Mouse (Mus musculus) testis, adult 2 months (tissue): ENCODE measurements at regions not wholly inside any gene's neighbourhood (a gene's known extent, or its start where the extent isn't known, plus 50 kb on each side); places are given as distances from the start of the nearest gene placed in this dataset.

ENCODE experiments used
- CTCF ChIP-seq: fragments of 200-500 bp; IDR thresholded peaks from 2 replicates; pipeline ENCODE4 v1.5.1; 2012; ENCODE audit warnings: low read depth, mild to moderate bottlenecking, inconsistent platforms, low read length, moderate library complexity; ENCODE audit not compliant: control insufficient read depth, insufficient read depth, insufficient replicate concordance
- POLR2A ChIP-seq: fragments of 200-500 bp; IDR thresholded peaks from 2 replicates; pipeline ENCODE4 v1.6.1; 2012; ENCODE audit warnings: low read depth, mild to moderate bottlenecking, inconsistent platforms, low read length, moderate library complexity; ENCODE audit not compliant: control insufficient read depth

- TF ChIP-seq CTCF (no peak), POLR2A (no peak)
These were observed 1239.5 kb upstream of the Zeb2 start for GRCm38 (mm10) chr2:46356651-46357050.
